Mouse (Mus musculus) liver, embryonic 16.5 days (tissue): ENCODE data around the gene Stat5a. TPM values are rescaled to one million over a fixed set of nuclear protein-coding genes. Genes with fewer than 3 reads are reported as not detected.

Experiments
- ATAC-seq: fragments of 200-750 bp; cut with Nextera tagmentation; 2 replicates; pipeline ENCODE4 v1.8.0; 2017; ENCODE audit warnings: low read depth, mild to moderate bottlenecking, moderate number of reproducible peaks, moderate library complexity
- H3K27ac ChIP-seq: fragments of 300-500 bp; sonication (generic); 2 replicates; pipeline ENCODE4 v1.5.1; 2014; ENCODE audit warnings: mild to moderate bottlenecking, low read length
- H3K27me3 ChIP-seq: fragments of 300-500 bp; sonication (generic); 2 replicates; pipeline ENCODE4 v1.6.1; 2014; ENCODE audit warnings: low read depth, low read length, mixed read lengths; ENCODE audit not compliant: control insufficient read depth, insufficient read depth
- H3K36me3 ChIP-seq: fragments of 300-500 bp; sonication (generic); 2 replicates; pipeline ENCODE4 v1.6.1; 2014; ENCODE audit warnings: mild to moderate bottlenecking; ENCODE audit not compliant: control insufficient read depth, insufficient read depth
- H3K4me1 ChIP-seq: fragments of 300-500 bp; sonication (generic); 2 replicates; pipeline ENCODE4 v1.6.1; 2014; ENCODE audit warnings: low read depth, low read length, mixed read lengths; ENCODE audit not compliant: control insufficient read depth
- H3K4me2 ChIP-seq: fragments of 300-500 bp; sonication (generic); 2 replicates; pipeline ENCODE4 v1.6.1; 2014; ENCODE audit warnings: low read depth, low read length, mixed read lengths
- H3K4me3 ChIP-seq: fragments of 300-500 bp; sonication (generic); 2 replicates; pipeline ENCODE4 v1.5.1; 2014; ENCODE audit warnings: low read depth, mild to moderate bottlenecking, low read length
- H3K9ac ChIP-seq: fragments of 300-500 bp; sonication (generic); 2 replicates; pipeline ENCODE4 v1.6.1; 2014; ENCODE audit warnings: low read depth, low read length
- H3K9me3 ChIP-seq: fragments of 300-500 bp; sonication (generic); replicated peaks from 2 replicates; pipeline ENCODE4 v1.6.1; 2016; ENCODE audit warnings: low read length; ENCODE audit not compliant: control insufficient read depth
- WGBS: fragments of 180-500 bp; shearing (Covaris S2); extraction: QIAGEN DNeasy Blood & Tissue Kit; methylation state at CpG from one replicate; pipeline ENCODE4 v1.1.7; 2014; ENCODE audit not compliant: insufficient replicate concordance; 5-methylcytosine and 5-hydroxymethylcytosine counted together
- polyA plus RNA-seq: library from polyadenylated mRNA; unstranded; fragments of >200 nt; fragmentation: Nextera tagmentation; extraction: Ambion mirVana; gene quantifications from 2 replicates; pipeline ENCODE4 v1.2.1, GENCODE M21; 2015

Gene Stat5a
- 8.1 and 8.3 TPM in 2 replicates for polyA plus RNA-seq

- H3K4me1 ChIP-seq = peaks cover 26% of the 10 kb centered on the region
- no peak within 1 kb of the TSS; the same call in 1 of the 2 replicates for H3K27ac ChIP-seq
- H3K4me2 ChIP-seq = peak within 1 kb of the TSS; percentile 91
- peak within 1 kb of the TSS; percentile 66 for H3K9ac ChIP-seq
- H3K9me3 ChIP-seq = no peaks in the 10 kb centered on the region
- no peak for ATAC-seq
- 61% methylated on average over 9 of the region's 9 CpGs for WGBS
- no peaks in the 10 kb centered on the region for H3K36me3 ChIP-seq
- peak within 1 kb of the TSS; percentile 68 for H3K4me3 ChIP-seq
- H3K27me3 ChIP-seq = no peaks in the 10 kb centered on the region; the same call in 1 of the 2 replicates
Measured at GRCm38 (mm10) chr11:100858935-100859578, at the start of gene Stat5a. Gene Stat5a, plus strand, starts transcription at chr11:100859351.

DNA sequence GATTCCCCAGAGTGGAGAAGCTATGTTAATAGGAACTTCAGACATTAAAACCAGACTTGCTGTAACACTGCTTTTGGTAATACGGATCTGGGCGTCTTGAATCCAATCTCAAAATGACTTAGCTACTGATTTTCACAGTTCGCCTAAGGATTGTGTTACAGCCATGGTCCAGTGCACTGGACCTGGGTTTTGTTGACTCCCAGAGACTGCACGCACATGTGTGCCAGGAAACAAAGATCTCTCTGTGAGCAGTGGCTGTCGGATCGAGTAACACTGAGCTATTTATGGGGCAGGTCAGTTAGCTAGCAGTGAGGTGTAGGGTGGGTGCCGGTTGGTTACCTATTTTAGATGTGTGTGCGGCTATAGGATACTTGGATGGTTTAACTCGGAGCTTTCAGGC lies 48.6 kb upstream of the Stat5a start:
- H3K27ac ChIP-seq = no peak overlapping the region

DNA sequence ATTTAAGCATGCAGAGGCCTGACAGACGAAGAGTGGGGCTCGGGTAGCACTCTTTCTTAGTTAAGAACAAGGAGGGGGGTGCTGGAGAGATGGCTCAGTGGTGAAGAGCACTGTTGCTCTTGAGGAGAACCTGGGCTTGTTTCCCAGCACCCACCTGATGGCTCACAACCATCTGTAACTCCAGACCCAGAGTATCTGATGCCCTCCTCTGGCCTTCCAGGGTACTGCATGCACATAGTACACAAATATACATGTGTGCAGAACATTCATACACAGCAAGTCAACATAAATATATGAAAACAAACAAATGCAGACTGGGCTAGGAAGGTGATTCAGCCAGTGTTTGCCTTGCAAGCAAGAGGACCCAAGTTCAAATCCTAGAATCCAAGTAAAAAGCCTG lies 48.0 kb upstream of the Stat5a start:
- no peaks in the 10 kb centered on the region for H3K27me3 ChIP-seq
- no peak overlapping the region for H3K4me2 ChIP-seq
- peaks cover 17% of the 10 kb centered on the region for H3K4me1 ChIP-seq
- peaks cover 3% of the 10 kb centered on the region for H3K36me3 ChIP-seq
- H3K27ac ChIP-seq = no peak overlapping the region
- no peaks in the 10 kb centered on the region for H3K9me3 ChIP-seq
- no peak overlapping the region for H3K9ac ChIP-seq
- no peak overlapping the region for H3K4me3 ChIP-seq
- WGBS = 73% methylated on average over 2 of the region's 2 CpGs
- no peak for ATAC-seq

More for the DNA sequence above, 48.6 kb upstream of the Stat5a start:
- H3K36me3 ChIP-seq = peaks cover 3% of the 10 kb centered on the region
- no peak overlapping the region for H3K9ac ChIP-seq
- H3K4me2 ChIP-seq = no peak overlapping the region
- H3K4me3 ChIP-seq = no peak overlapping the region
- peaks cover 11% of the 10 kb centered on the region for H3K4me1 ChIP-seq
- no peaks in the 10 kb centered on the region for H3K9me3 ChIP-seq
- H3K27me3 ChIP-seq = no peaks in the 10 kb centered on the region
- WGBS = 76% methylated on average over 9 of the region's 9 CpGs
- no peak for ATAC-seq

DNA sequence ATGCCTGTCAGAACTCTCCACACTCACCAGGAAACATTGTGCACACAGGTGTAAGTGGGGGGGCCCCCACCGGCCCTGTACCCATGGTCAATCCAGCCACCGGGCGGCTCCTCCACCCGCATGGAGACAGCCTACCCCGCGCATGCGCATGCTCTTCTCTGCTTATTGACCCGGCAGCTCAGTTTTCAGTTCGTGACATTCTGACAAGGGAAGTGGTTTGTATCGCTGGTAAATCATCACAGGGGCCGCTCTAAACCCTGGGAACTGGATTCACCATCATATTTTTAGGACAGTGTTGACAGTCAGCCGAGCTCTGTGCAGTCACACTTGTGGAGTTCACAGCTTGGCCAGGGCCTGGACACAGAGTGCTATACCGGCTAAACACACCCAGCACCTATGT lies 44.7 kb upstream of the Stat5a start:
- H3K9ac ChIP-seq = peak overlapping the region; percentile 42; the same call in 1 of the 2 replicates
- WGBS = 3% methylated on average over 13 of the region's 13 CpGs

DNA sequence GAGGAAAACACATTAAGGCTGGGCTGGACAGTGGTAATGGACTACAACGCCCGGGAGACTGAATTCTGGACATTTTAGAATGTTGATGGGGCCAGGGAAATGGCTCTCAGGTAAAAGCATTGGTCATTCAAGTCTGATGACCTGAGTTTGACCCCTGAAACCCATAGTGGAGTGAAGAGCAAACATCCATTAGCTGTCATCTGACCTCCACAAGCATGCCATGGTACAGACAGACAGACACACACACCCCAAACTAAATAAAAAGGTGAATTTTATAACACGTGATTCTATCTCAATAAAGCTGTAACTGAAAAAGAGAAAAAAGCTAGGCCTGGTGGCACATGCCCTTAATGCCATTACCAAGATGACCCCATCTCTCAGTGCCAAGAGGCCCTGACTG lies 42.8 kb upstream of the Stat5a start:
- Histone ChIP-seq H3K9ac (no peak overlapping the region), H3K27ac (peak overlapping the region; percentile 71), H3K36me3 (no peaks in the 10 kb centered on the region; the same call in 1 of the 2 replicates), H3K4me1 (peaks cover 57% of the 10 kb centered on the region), H3K9me3 (no peaks in the 10 kb centered on the region), H3K4me3 (no peak overlapping the region), H3K4me2 (no peak overlapping the region), H3K27me3 (no peaks in the 10 kb centered on the region)
- 46% methylated on average over 3 of the region's 3 CpGs for WGBS
- peak; percentile 52 for ATAC-seq

More for the DNA sequence above, 44.7 kb upstream of the Stat5a start:
- Histone ChIP-seq H3K4me1 (peaks cover 47% of the 10 kb centered on the region), H3K27ac (peak overlapping the region; percentile 64), H3K4me2 (peak overlapping the region; percentile 58), H3K27me3 (no peaks in the 10 kb centered on the region), H3K36me3 (no peaks in the 10 kb centered on the region; the same call in none of the 2 replicates), H3K4me3 (peak overlapping the region; percentile 37), H3K9me3 (no peaks in the 10 kb centered on the region)
- ATAC-seq = peak; percentile 47

GRCm38 (mm10) chr11:100816801-100817200 lies 42.4 kb upstream of the Stat5a start:
- Histone ChIP-seq H3K4me1 (peaks cover 59% of the 10 kb centered on the region), H3K4me2 (no peak overlapping the region), H3K27me3 (no peaks in the 10 kb centered on the region), H3K36me3 (no peaks in the 10 kb centered on the region; the same call in 1 of the 2 replicates), H3K27ac (peak overlapping the region; percentile 71), H3K9ac (no peak overlapping the region), H3K9me3 (no peaks in the 10 kb centered on the region), H3K4me3 (no peak overlapping the region)
- ATAC-seq = peak; percentile 49
- WGBS = 51% methylated on average over 4 of the region's 4 CpGs

DNA sequence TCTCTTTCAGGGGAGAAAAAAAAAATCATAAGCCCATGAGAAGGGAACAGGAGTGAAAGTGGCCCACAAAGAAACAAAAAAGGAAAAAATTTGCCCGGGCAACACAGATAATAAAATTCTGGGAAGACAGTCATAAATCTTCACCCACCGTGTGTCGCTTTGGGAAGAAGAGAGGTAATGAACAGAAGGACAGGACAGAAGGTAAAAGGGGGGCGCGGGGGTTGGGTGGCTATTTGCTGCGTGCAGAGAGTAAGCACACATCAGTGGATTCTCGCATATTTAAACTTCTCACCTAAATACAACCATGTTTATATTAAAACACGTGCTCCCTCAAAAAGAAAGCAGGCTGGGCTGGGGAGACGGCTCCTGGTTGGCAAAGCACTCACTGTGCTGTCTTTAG lies 41.8 kb upstream of the Stat5a start:
- no peak overlapping the region for H3K4me3 ChIP-seq
- WGBS = 60% methylated on average over 9 of the region's 9 CpGs
- peak overlapping the region; percentile 20; the same call in 1 of the 2 replicates for H3K27ac ChIP-seq
- no peaks in the 10 kb centered on the region for H3K9me3 ChIP-seq
- no peak overlapping the region for H3K4me2 ChIP-seq
- peaks cover 59% of the 10 kb centered on the region for H3K4me1 ChIP-seq
- H3K36me3 ChIP-seq = no peaks in the 10 kb centered on the region
- no peaks in the 10 kb centered on the region for H3K27me3 ChIP-seq
- H3K9ac ChIP-seq = no peak overlapping the region
- no peak for ATAC-seq

- H3K9ac ChIP-seq = peak overlapping the region; percentile 36
- H3K27me3 ChIP-seq = no peaks in the 10 kb centered on the region
- ATAC-seq = peak; percentile 43
- H3K4me3 ChIP-seq = peak overlapping the region; percentile 8; the same call in 1 of the 2 replicates
- no peaks in the 10 kb centered on the region for H3K9me3 ChIP-seq
- H3K4me2 ChIP-seq = peak overlapping the region; percentile 48
- H3K4me1 ChIP-seq = peaks cover 62% of the 10 kb centered on the region
- WGBS = 32% methylated on average over 15 of the region's 15 CpGs
- H3K36me3 ChIP-seq = no peaks in the 10 kb centered on the region
- peak overlapping the region; percentile 66 for H3K27ac ChIP-seq
Measured at GRCm38 (mm10) chr11:100818359-100819012, 40.7 kb upstream of the Stat5a start.

DNA sequence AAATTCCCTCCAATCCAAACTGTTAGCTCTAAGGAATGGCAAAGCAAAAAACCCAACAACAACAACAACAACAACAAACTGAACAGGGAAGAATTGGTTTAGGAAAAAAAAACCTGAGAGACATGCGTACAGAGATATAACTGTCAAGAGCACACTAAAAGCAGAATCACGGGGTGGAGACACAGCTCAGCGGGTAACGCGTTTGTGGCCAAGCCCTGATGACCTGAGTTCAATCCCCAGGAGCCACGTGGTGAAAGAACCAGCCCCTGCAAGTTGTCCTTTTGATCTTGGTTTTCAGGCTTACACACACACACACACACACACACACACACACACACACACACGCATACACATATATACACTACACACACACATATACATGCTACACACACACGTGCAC lies 40.1 kb upstream of the Stat5a start:
- Histone ChIP-seq H3K9ac (no peak overlapping the region), H3K4me2 (peak overlapping the region; percentile 48; the same call in 1 of the 2 replicates), H3K27ac (peak overlapping the region; percentile 66), H3K9me3 (no peaks in the 10 kb centered on the region), H3K27me3 (no peaks in the 10 kb centered on the region), H3K4me1 (peaks cover 68% of the 10 kb centered on the region), H3K36me3 (no peaks in the 10 kb centered on the region), H3K4me3 (no peak overlapping the region)
- WGBS = 39% methylated on average over 8 of the region's 8 CpGs
- ATAC-seq = no peak
